7 mouse cellular contexts compared by ENCODE assay signal in the genomic region with DNA sequence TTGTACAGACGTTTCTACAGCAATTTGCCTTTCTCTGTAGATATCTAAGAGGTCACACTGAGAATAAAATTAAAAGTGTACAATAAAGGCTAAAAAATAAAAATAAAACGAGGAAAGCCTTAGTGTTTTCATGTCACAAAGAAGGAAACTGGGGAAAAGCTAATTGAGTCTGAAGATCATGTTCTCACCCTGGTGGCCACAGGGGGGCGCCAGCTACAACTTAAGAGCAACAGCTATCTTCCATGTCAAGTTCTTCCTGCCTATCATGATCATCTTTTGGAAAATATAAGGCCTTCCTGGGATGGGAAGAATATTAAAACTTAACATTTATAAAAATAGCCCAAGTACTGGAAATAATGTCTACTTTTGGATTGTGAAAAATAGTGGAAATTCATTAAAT.
A peak's percentile ranks its signal among the peaks of the same experiment; 100 is the strongest.
DNase-seq lines count a peak whose midpoint lies in the region; ATAC-seq lines count a peak whose summit lies in the region.

No protein-coding gene starts in this region.

- no peak for ATAC-seq in CD4-positive, CD25-positive, alpha-beta regulatory T cell, adult 4 months

- peak; percentile 4 for DNase-seq in lung, postnatal 36 days
- no peak for DNase-seq in lung, adult 18-20 months
- peak; percentile 63 for DNase-seq in ZHBTc4 (ENCODE audit: low read depth, low spot score)
- peak; percentile 11 for DNase-seq in cerebellum, adult 11-12 months
- peak; percentile 3 to 4 for DNase-seq in layer of hippocampus, postnatal 36 days
- no peak for DNase-seq in spleen, adult 18-20 months

Comparison
In these comparisons a context has a peak if more than half of its experiments do, and no peak if none do; other contexts are left out.
1. DNase-seq: peak in lung, postnatal 36 days (single experiment), ZHBTc4 (single experiment), cerebellum, adult 11-12 months (single experiment) and layer of hippocampus, postnatal 36 days (2 of 2); none in lung, adult 18-20 months (0 of 2) and spleen, adult 18-20 months (0 of 2).